Mouse (Mus musculus) left cerebral cortex, adult 11 months (tissue): ENCODE results near the gene Gm17545.

Experiments used
- DNase-seq: peaks from one replicate; pipeline ENCODE4 v3.0.0; 2022; ENCODE audit warnings: low spot score

Gm17545 gene

DNA sequence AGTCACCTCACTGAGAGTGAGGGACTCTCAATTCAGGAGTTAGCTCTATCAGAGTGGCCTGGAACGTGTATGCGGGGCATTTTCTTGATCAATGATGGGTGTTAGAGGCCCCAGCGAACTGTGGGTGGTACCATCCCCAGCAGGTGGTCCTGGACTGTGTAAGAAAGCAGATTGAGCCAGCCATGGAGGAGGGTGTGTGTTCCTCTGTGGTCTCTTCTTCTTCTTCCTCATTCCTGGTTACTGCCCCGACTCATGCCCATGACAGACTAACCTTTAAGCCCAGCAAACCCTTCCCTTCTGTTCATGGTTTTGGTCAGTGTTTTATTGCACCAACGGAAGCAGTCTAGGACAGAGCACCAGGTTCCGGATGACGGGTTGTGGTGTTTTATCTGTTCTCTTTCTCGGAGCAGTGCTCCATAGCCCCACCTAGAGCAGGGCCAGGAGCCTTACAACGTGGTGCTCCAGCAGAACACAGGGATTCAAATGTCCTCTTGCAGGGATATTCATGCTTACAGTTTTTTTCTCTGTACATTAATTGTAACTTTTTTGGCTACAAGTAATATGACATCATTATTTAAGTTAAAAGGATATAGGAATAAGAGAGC, 40.2 kb downstream of the Gm17545 start:
- DNase-seq: no peak

DNA sequence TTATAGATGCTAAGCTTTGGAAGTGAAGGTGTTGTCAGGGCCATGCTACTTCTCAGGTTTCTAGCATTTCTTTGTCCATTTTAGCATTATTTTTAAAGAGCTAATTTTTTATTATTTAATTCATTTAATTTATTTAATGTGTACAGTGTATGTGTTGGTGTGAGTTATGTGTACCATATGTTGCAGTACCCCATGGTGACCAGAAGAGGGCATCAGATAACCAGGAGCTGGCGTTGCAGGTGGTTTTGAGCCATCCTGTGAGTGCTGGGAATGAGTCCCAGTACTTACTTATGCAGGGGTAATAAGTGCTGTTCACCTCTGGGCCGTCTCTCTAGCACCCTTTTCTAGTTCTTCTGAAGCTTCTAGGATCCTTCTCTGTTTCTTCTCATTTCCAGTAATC, 41.0 kb downstream of the Gm17545 start:
- DNase-seq: no peak

DNA sequence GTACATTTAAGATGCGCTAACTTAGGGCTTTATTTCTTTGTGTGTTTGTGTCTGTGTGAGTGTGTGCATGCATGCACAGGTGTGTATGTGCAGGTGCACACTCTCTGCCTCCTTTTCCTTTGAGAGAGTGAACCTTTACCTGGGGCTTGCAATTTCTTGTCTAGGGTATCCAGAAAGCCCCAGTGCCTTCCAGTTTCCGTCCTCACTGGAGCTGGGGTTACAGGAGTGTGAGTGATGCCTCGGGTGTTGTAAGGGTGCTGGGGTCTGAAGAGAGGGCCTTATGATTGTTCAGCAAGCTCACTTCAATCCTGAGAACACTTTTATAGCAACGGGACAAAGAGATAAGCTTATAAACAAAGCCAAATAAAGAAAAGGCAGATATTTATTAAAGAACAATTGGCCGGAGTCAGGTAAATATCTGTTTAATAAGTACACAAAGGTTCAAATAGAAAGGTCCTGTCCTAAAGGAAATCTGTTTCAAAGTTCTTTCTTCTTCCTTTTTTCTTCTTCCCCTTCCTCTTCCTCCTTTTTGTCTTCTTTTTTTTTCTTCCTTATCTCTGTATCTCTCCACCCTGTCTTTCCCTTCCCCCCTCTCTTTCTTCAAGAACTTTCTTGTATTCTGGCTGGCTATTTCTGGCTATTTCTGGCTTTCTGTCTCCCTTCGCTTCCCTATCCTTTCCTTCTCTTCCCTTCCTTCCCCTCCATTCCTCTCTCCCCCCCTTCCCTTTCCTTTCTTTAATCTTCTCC, 43.1 kb downstream of the Gm17545 start:
- no peak for DNase-seq

DNA sequence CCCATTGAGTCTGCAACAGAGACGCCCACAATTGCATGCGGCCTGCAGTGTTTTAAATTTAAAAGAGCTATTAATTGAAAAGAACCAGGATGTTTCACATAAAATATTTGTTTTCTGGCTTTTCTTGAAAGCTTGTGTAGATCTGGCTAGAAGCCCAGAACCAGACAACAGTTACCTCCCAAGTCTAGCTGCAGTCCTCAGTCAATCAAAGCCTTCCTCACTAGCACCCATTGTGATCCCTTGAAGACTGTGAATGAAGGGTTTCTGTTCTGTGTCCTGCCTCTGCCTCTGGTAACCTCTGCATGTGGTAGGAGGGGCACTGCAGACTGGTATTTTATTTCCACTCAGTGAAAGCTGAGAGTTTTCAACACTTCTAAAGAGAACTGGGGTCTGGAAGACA, 48.9 kb downstream of the Gm17545 start:
- no peak for DNase-seq

DNA sequence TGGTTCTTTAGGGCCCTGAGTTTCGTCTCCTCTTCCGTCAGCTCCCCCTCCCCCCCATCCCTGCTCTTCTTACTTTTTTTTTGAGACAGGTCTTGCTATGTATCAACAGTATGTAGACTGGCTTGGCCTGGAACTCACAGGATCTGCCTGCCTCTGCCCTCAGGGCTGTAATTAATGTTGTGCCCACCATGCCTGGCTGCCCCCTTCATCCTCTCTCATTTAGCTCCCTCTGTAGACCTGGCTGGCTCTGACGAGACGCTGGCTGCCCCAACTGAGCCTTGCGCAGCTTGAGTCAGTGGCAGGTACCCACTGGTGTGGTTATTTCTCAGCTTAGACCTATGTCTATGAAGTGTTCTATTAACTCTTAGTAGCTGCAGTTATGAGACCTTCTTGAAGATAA, 49.5 kb downstream of the Gm17545 start:
- DNase-seq: no peak

DNA sequence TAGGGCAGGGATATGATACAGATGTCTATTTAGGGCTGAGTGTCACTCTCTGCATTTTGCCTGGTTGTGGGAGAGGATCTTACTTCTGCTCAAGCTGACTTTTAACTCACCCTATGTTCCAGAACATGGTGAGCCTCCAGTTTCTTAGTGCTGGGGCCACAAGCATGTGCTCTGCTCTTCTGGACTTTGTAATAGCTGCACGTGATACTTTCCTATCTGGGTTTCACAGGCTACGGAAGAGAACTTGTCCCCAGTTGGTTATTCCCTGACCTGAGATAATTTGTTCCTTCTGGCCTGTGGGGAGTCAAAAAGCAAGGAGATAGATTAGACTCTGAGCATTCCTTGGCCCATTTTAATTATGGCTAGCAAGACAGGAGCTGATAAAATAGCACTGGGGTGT, 51.5 kb downstream of the Gm17545 start:
- DNase-seq: no peak
